ENCODE assay signal across 9 mouse cellular contexts in genomic region chr12:85348338-85348737, GRCm38 (mm10). TPM values are rescaled to one million over a fixed set of nuclear protein-coding genes. Genes with fewer than 3 reads are reported as not detected.
DNase-seq lines count a peak whose midpoint lies in the region; ATAC-seq lines count a peak whose summit lies in the region.
"Had no signal": no experiment of that assay in that cellular context is flagged by ENCODE, and none has a peak within 500 bp of the region (broad histone marks: within the 10 kb centered on the region; RNA-seq: fewer than 3 reads in every experiment).

No protein-coding gene starts in this region.

- H3K27ac ChIP-seq in intestine, embryonic 15.5 days = 0 out of 2 replicates have a peak overlapping the region, but pooled peaks have one; percentile 11
- no peak overlapping the region for H3K27ac ChIP-seq in intestine, embryonic 16.5 days (ENCODE audit: low read length)
- H3K27ac ChIP-seq in embryonic facial prominence, embryonic 15.5 days (replicated peaks) = peak overlapping the region; percentile 44; the same call in 1 of the 2 replicates
- H3K27ac ChIP-seq in lung, embryonic 16.5 days (ENCODE audit: low read length) = peak overlapping the region; percentile 47
- no peak overlapping the region for H3K27ac ChIP-seq in forebrain, embryonic 15.5 days (replicated peaks)
- H3K27ac ChIP-seq in hindbrain, embryonic 12.5 days = no peak overlapping the region

- WGBS in intestine, embryonic 15.5 days = 83% methylated on average over 6 of the region's 6 CpGs
- 78% methylated on average over 6 of the region's 6 CpGs for WGBS in intestine, embryonic 16.5 days
- WGBS in embryonic facial prominence, embryonic 15.5 days = 73% methylated on average over 6 of the region's 6 CpGs
- WGBS in lung, embryonic 16.5 days = 65% methylated on average over 6 of the region's 6 CpGs
- WGBS in forebrain, embryonic 15.5 days = 83% methylated on average over 6 of the region's 6 CpGs
- 88% methylated on average over 6 of the region's 6 CpGs for WGBS in hindbrain, embryonic 12.5 days

- no peak overlapping the region for H3K9ac ChIP-seq in intestine, embryonic 15.5 days
- H3K9ac ChIP-seq in intestine, embryonic 16.5 days (ENCODE audit: low read depth, low read length) = no peak overlapping the region
- no peak overlapping the region for H3K9ac ChIP-seq in embryonic facial prominence, embryonic 15.5 days
- H3K9ac ChIP-seq in lung, embryonic 16.5 days (ENCODE audit: low read length) = no peak overlapping the region
- H3K9ac ChIP-seq in forebrain, embryonic 15.5 days (replicated peaks) = no peak overlapping the region
- no peak overlapping the region for H3K9ac ChIP-seq in hindbrain, embryonic 12.5 days

- peaks cover 12% of the 10 kb centered on the region for H3K36me3 ChIP-seq in intestine, embryonic 15.5 days
- peaks cover 2% of the 10 kb centered on the region; the same call in 1 of the 2 replicates for H3K36me3 ChIP-seq in intestine, embryonic 16.5 days (ENCODE audit: control insufficient read depth, insufficient read depth, low read length)
- peaks cover 32% of the 10 kb centered on the region for H3K36me3 ChIP-seq in embryonic facial prominence, embryonic 15.5 days
- peaks cover 9% of the 10 kb centered on the region for H3K36me3 ChIP-seq in lung, embryonic 16.5 days (ENCODE audit: control insufficient read depth, insufficient read depth, low read length)
- peaks cover 26% of the 10 kb centered on the region for H3K36me3 ChIP-seq in forebrain, embryonic 15.5 days
- peaks cover 33% of the 10 kb centered on the region for H3K36me3 ChIP-seq in hindbrain, embryonic 12.5 days

- no peaks in the 10 kb centered on the region for H3K4me1 ChIP-seq in intestine, embryonic 15.5 days (replicated peaks)
- no peaks in the 10 kb centered on the region for H3K4me1 ChIP-seq in intestine, embryonic 16.5 days (ENCODE audit: control insufficient read depth, insufficient read depth, low read length)
- H3K4me1 ChIP-seq in embryonic facial prominence, embryonic 15.5 days = peaks cover 13% of the 10 kb centered on the region
- peaks cover 2% of the 10 kb centered on the region; the same call in 1 of the 2 replicates for H3K4me1 ChIP-seq in lung, embryonic 16.5 days (replicated peaks; ENCODE audit: control insufficient read depth, insufficient read depth, low read length)
- peaks cover 13% of the 10 kb centered on the region for H3K4me1 ChIP-seq in forebrain, embryonic 15.5 days
- peaks cover 9% of the 10 kb centered on the region for H3K4me1 ChIP-seq in hindbrain, embryonic 12.5 days

- no peaks in the 10 kb centered on the region for H3K27me3 ChIP-seq in intestine, embryonic 15.5 days (replicated peaks)
- no peaks in the 10 kb centered on the region for H3K27me3 ChIP-seq in intestine, embryonic 16.5 days (replicated peaks; ENCODE audit: control insufficient read depth, insufficient read depth, low read length)
- H3K27me3 ChIP-seq in embryonic facial prominence, embryonic 15.5 days = no peaks in the 10 kb centered on the region
- H3K27me3 ChIP-seq in lung, embryonic 16.5 days (ENCODE audit: control insufficient read depth, insufficient read depth, low read depth, low read length) = no peaks in the 10 kb centered on the region
- H3K27me3 ChIP-seq in forebrain, embryonic 15.5 days = no peaks in the 10 kb centered on the region
- no peaks in the 10 kb centered on the region for H3K27me3 ChIP-seq in hindbrain, embryonic 12.5 days

- no peak overlapping the region for H3K4me2 ChIP-seq in intestine, embryonic 15.5 days (replicated peaks)
- no peak overlapping the region for H3K4me2 ChIP-seq in intestine, embryonic 16.5 days (ENCODE audit: low read depth, low read length)
- no peak overlapping the region for H3K4me2 ChIP-seq in embryonic facial prominence, embryonic 15.5 days (replicated peaks)
- H3K4me2 ChIP-seq in lung, embryonic 16.5 days (ENCODE audit: low read depth, low read length) = no peak overlapping the region
- no peak overlapping the region for H3K4me2 ChIP-seq in forebrain, embryonic 15.5 days (replicated peaks)
- H3K4me2 ChIP-seq in hindbrain, embryonic 12.5 days (replicated peaks) = no peak overlapping the region

- H3K9me3 ChIP-seq in intestine, embryonic 15.5 days = no peaks in the 10 kb centered on the region
- no peaks in the 10 kb centered on the region for H3K9me3 ChIP-seq in intestine, embryonic 16.5 days (ENCODE audit: control insufficient read depth, low read length)
- H3K9me3 ChIP-seq in embryonic facial prominence, embryonic 15.5 days (replicated peaks) = no peaks in the 10 kb centered on the region
- H3K9me3 ChIP-seq in lung, embryonic 16.5 days (ENCODE audit: control insufficient read depth, low read length) = no peaks in the 10 kb centered on the region
- H3K9me3 ChIP-seq in forebrain, embryonic 15.5 days = no peaks in the 10 kb centered on the region
- H3K9me3 ChIP-seq in hindbrain, embryonic 12.5 days (replicated peaks) = no peaks in the 10 kb centered on the region

- no peak; the same call in 1 of the 2 replicates for ATAC-seq in intestine, embryonic 15.5 days
- no peak; the same call in 1 of the 2 replicates for ATAC-seq in intestine, embryonic 16.5 days
- ATAC-seq in embryonic facial prominence, embryonic 15.5 days (ENCODE audit: insufficient number of reproducible peaks, low FRiP score, low TSS enrichment, low read depth) = no peak
- no peak for ATAC-seq in lung, embryonic 16.5 days (ENCODE audit: low read depth)
- ATAC-seq in forebrain, embryonic 15.5 days (replicated peaks) = no peak
- no peak for ATAC-seq in hindbrain, embryonic 12.5 days (ENCODE audit: low FRiP score)

- peak; percentile 28 for DNase-seq in Muller cell, postnatal 12 days (ENCODE audit: inconsistent ontology term)
- DNase-seq in gastrocnemius, adult 8-10 months (ENCODE audit: low spot score in 2 of 2) = no peak
- DNase-seq: spleen, adult 18-20 months had no signal

- no peak overlapping the region for H3K4me3 ChIP-seq in intestine, embryonic 15.5 days (replicated peaks)
- no peak overlapping the region for H3K4me3 ChIP-seq in intestine, embryonic 16.5 days (ENCODE audit: low read length)
- no peak overlapping the region for H3K4me3 ChIP-seq in embryonic facial prominence, embryonic 15.5 days (replicated peaks)
- no peak overlapping the region for H3K4me3 ChIP-seq in lung, embryonic 16.5 days (ENCODE audit: low read length)
- H3K4me3 ChIP-seq in forebrain, embryonic 15.5 days = no peak overlapping the region
- no peak overlapping the region for H3K4me3 ChIP-seq in hindbrain, embryonic 12.5 days

RNA-seq across cellular contexts. Expression of gene Nek9, which starts 9.2 kb away (rescaled TPM):
- polyA plus RNA-seq in intestine, embryonic 15.5 days (2015; fragmentation: Nextera tagmentation; extraction: Ambion mirVana) = 16.2 and 16.7 TPM in 2 replicates
- polyA plus RNA-seq in intestine, embryonic 16.5 days (2015; fragmentation: Nextera tagmentation; extraction: Ambion mirVana) = 13.2 and 15.9 TPM in 2 replicates
- 23.9 and 25.4 TPM in 2 replicates for polyA plus RNA-seq in embryonic facial prominence, embryonic 15.5 days (2015; fragmentation: Nextera tagmentation; extraction: Ambion mirVana)
- polyA plus RNA-seq in lung, embryonic 16.5 days (2015; fragmentation: Nextera tagmentation; extraction: Ambion mirVana) = 20.7 and 20.9 TPM in 2 replicates
- polyA plus RNA-seq in forebrain, embryonic 15.5 days (2015; fragmentation: Nextera tagmentation; extraction: Ambion mirVana) = 13.7 and 14.6 TPM in 2 replicates
- total RNA-seq in gastrocnemius, adult 8-10 months (2022) = 100 to 1,000 TPM; 114 to 164 (median 126) TPM
- polyA plus RNA-seq in hindbrain, embryonic 12.5 days (2016; fragmentation: Nextera tagmentation; extraction: Ambion mirVana) = 26.7 and 28.2 TPM in 2 replicates

RNA-seq across cellular contexts. Expression of gene Tmed10, which starts 26.3 kb away (rescaled TPM):
- polyA plus RNA-seq in intestine, embryonic 15.5 days (2015; fragmentation: Nextera tagmentation; extraction: Ambion mirVana) = 343 and 345 TPM in 2 replicates
- 346 and 352 TPM in 2 replicates for polyA plus RNA-seq in intestine, embryonic 16.5 days (2015; fragmentation: Nextera tagmentation; extraction: Ambion mirVana)
- 322 and 334 TPM in 2 replicates for polyA plus RNA-seq in embryonic facial prominence, embryonic 15.5 days (2015; fragmentation: Nextera tagmentation; extraction: Ambion mirVana)
- 332 and 342 TPM in 2 replicates for polyA plus RNA-seq in lung, embryonic 16.5 days (2015; fragmentation: Nextera tagmentation; extraction: Ambion mirVana)
- polyA plus RNA-seq in forebrain, embryonic 15.5 days (2015; fragmentation: Nextera tagmentation; extraction: Ambion mirVana) = 150 and 156 TPM in 2 replicates
- 100 to 1,000 TPM; 108 to 122 (median 116) TPM for total RNA-seq in gastrocnemius, adult 8-10 months (2022)
- polyA plus RNA-seq in hindbrain, embryonic 12.5 days (2016; fragmentation: Nextera tagmentation; extraction: Ambion mirVana) = 238 and 247 TPM in 2 replicates

RNA-seq across cellular contexts. Expression of gene Zc2hc1c, which starts 59.9 kb away (rescaled TPM):
- polyA plus RNA-seq in intestine, embryonic 15.5 days (2015; fragmentation: Nextera tagmentation; extraction: Ambion mirVana) = 1.7 TPM in 2 replicates
- 1.5 TPM in 2 replicates for polyA plus RNA-seq in intestine, embryonic 16.5 days (2015; fragmentation: Nextera tagmentation; extraction: Ambion mirVana)
- 1.7 and 2.4 TPM in 2 replicates for polyA plus RNA-seq in embryonic facial prominence, embryonic 15.5 days (2015; fragmentation: Nextera tagmentation; extraction: Ambion mirVana)
- polyA plus RNA-seq in lung, embryonic 16.5 days (2015; fragmentation: Nextera tagmentation; extraction: Ambion mirVana) = 2.5 and 2.9 TPM in 2 replicates
- 1.1 TPM in 2 replicates for polyA plus RNA-seq in forebrain, embryonic 15.5 days (2015; fragmentation: Nextera tagmentation; extraction: Ambion mirVana)
- 1 to 10 TPM; 1.6 to 2.2 (median 1.8) TPM for total RNA-seq in gastrocnemius, adult 8-10 months (2022)
- polyA plus RNA-seq in hindbrain, embryonic 12.5 days (2016; fragmentation: Nextera tagmentation; extraction: Ambion mirVana) = 1.3 and 1.4 TPM in 2 replicates

Comparison
In these comparisons a context has a peak if more than half of its experiments do, and no peak if none do; other contexts are left out.
1. H3K27ac ChIP-seq: peak in intestine, embryonic 15.5 days (single experiment), embryonic facial prominence, embryonic 15.5 days (single experiment) and lung, embryonic 16.5 days (single experiment); none in intestine, embryonic 16.5 days (single experiment), forebrain, embryonic 15.5 days (single experiment) and hindbrain, embryonic 12.5 days (single experiment).